In the genomic region with DNA sequence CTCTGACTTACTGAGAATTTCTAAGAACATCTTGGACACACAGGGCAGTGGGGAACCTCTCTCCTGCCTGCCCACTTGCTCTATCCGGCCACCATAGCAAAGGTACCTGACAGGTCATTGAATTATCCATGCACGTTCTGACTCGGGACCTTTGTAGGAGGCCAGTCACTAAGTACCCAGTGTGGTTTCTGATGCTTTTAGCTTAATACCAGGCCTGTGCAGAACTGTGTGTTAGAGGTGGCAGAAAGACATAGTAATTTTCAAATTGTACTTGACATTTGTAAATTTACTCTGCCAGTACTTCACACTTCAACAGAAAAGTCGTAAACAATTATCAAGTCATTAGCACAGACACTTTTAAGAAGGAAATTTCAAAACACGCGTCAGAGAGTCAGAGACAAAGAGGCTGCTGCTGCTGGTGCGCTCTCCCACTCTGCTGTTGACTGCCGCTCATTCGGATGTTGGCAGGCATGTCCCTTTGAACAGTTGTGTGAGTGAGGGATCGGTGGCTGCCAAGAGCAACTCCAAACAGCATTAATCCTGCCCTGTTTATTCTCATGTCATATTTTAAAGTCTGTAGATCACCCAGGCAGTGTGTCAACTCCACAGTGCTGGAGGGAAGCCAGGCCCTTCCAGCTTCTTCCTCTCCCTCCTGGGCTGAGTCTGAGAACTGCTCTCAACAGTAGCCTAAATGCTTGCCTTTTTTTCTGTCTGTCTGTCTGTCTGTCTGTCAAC, we compare ENCODE assay signal across 8 mouse cellular contexts.
DNase-seq lines count a peak whose midpoint lies in the region; ATAC-seq and TF ChIP-seq lines count a peak whose summit lies in the region.

No protein-coding gene starts in this region.

- H3K4me2 ChIP-seq in neural tube, embryonic 13.5 days, result no peak overlapping the region
- no peak overlapping the region for H3K4me2 ChIP-seq in intestine, embryonic 16.5 days (ENCODE audit: low read depth, low read length)
- 0 out of 2 replicates have a peak overlapping the region, but pooled peaks have one; percentile 1 for H3K4me2 ChIP-seq in lung, embryonic 14.5 days

- no peak overlapping the region for H3K27ac ChIP-seq in neural tube, embryonic 13.5 days (replicated peaks)
- no peak overlapping the region for H3K27ac ChIP-seq in intestine, embryonic 16.5 days (ENCODE audit: low read length)
- peak overlapping the region; percentile 36; the same call in 1 of the 2 replicates for H3K27ac ChIP-seq in lung, embryonic 14.5 days (ENCODE audit: low read depth)

- H3K9ac ChIP-seq in neural tube, embryonic 13.5 days, result no peak overlapping the region
- no peak overlapping the region for H3K9ac ChIP-seq in intestine, embryonic 16.5 days (ENCODE audit: low read depth, low read length)
- H3K9ac ChIP-seq in lung, embryonic 14.5 days, result no peak overlapping the region

- H3K4me3 ChIP-seq in neural tube, embryonic 13.5 days, result no peak overlapping the region
- no peak overlapping the region for H3K4me3 ChIP-seq in intestine, embryonic 16.5 days (ENCODE audit: low read length)
- H3K4me3 ChIP-seq in lung, embryonic 14.5 days (ENCODE audit: low read depth, low read length), result no peak overlapping the region

- peaks cover 26% of the 10 kb centered on the region for H3K36me3 ChIP-seq in neural tube, embryonic 13.5 days
- peaks cover 17% of the 10 kb centered on the region for H3K36me3 ChIP-seq in intestine, embryonic 16.5 days (ENCODE audit: control insufficient read depth, insufficient read depth, low read length)
- peaks cover 20% of the 10 kb centered on the region for H3K36me3 ChIP-seq in lung, embryonic 14.5 days (ENCODE audit: insufficient read depth)

- 71% methylated on average over 10 of the region's 10 CpGs for WGBS in neural tube, embryonic 13.5 days
- WGBS in intestine, embryonic 16.5 days, result 49% methylated on average over 10 of the region's 10 CpGs
- 32% methylated on average over 10 of the region's 10 CpGs for WGBS in lung, embryonic 14.5 days

- TF ChIP-seq CTCF in lung, embryonic 14.5 days (IDR thresholded peaks at IDR 0.05; ENCODE audit: low read depth), result no peak

- DNase-seq in cerebellum, adult 11-12 months, result peak; percentile 9
- DNase-seq in cerebellum, adult 11 months, result no peak
- no peak for DNase-seq in neural tube, embryonic 10.5 days (ENCODE audit: extremely low spot score, low spot score)
- peak; percentile 95 for DNase-seq in lung, embryonic 14.5 days
- no peak for DNase-seq in spleen, postnatal 10 days (ENCODE audit: low spot score in 2 of 2)
- DNase-seq in urinary bladder, postnatal 4 days (ENCODE audit: low spot score in 2 of 2), result no peak

- peak; percentile 72 for ATAC-seq in neural tube, embryonic 13.5 days (ENCODE audit: low read depth)
- ATAC-seq in intestine, embryonic 16.5 days, result peak; percentile 77
- ATAC-seq in lung, embryonic 14.5 days (ENCODE audit: insufficient read depth), result peak; percentile 97

- no peaks in the 10 kb centered on the region for H3K27me3 ChIP-seq in neural tube, embryonic 13.5 days
- H3K27me3 ChIP-seq in intestine, embryonic 16.5 days (replicated peaks; ENCODE audit: control insufficient read depth, insufficient read depth, low read length), result no peaks in the 10 kb centered on the region
- no peaks in the 10 kb centered on the region for H3K27me3 ChIP-seq in lung, embryonic 14.5 days (ENCODE audit: insufficient read depth, low read length)

- H3K9me3 ChIP-seq in neural tube, embryonic 13.5 days, result no peaks in the 10 kb centered on the region
- peaks cover 4% of the 10 kb centered on the region; the same call in 1 of the 2 replicates for H3K9me3 ChIP-seq in intestine, embryonic 16.5 days (ENCODE audit: control insufficient read depth, low read length)
- no peaks in the 10 kb centered on the region; the same call in 1 of the 2 replicates for H3K9me3 ChIP-seq in lung, embryonic 14.5 days (ENCODE audit: low read depth, low read length)

- 0 out of 2 replicates have a peak, but pooled peaks cover 3% of the 10 kb centered on the region for H3K4me1 ChIP-seq in neural tube, embryonic 13.5 days (replicated peaks)
- peaks cover 10% of the 10 kb centered on the region; the same call in 1 of the 2 replicates for H3K4me1 ChIP-seq in intestine, embryonic 16.5 days (ENCODE audit: control insufficient read depth, insufficient read depth, low read length)
- H3K4me1 ChIP-seq in lung, embryonic 14.5 days (ENCODE audit: insufficient read depth), result no peaks in the 10 kb centered on the region; the same call in 1 of the 2 replicates

Comparison
In these comparisons a context has a peak if more than half of its experiments do, and no peak if none do; other contexts are left out.
1. DNase-seq: peak in cerebellum, adult 11-12 months (single experiment) and lung, embryonic 14.5 days (single experiment); none in cerebellum, adult 11 months (single experiment), neural tube, embryonic 10.5 days (single experiment), spleen, postnatal 10 days (0 of 2) and urinary bladder, postnatal 4 days (0 of 2).
2. Peak in every context shown above with its lines, with median percentiles within 50 percentile points of each other: ATAC-seq.